Mouse (Mus musculus): ENCODE results near the gene Gm10668.
"Not testable (repeated sequence)": the region's sequence is repeated elsewhere in the genome, so short reads cannot be mapped to it uniquely, and the experiment has no call there.

Gm10668 gene

DNA sequence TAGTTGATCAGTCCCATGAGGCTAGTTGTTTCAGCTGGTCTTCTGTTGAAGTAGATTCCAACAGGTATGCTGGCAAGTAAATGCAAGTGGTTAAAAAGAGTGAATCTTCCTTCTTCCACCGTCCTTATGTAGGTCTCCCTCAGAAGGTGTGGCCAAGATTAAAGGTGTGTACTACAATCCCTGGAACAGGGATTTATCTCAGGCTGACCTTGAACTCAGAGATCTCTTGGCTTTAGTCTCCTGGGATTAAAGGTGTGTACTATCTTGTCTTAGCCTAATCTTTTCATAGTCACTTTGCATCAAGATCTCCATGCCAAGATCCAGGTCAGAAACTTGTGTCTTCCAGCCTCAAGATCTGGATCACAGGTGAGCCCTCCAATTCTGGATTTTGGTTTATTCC lies at the start of gene Gm10668:
Gene Gm10668, minus strand, starts transcription at position 101 of the 400 bp plus-strand sequence.
- DNase-seq (ENCODE audit: low read depth, low spot score): not testable (repeated sequence)

- DNase-seq (ENCODE audit: low read depth, low spot score): not testable (repeated sequence)
These were observed 40.5 kb upstream of the Gm10668 start, which contains the start of gene Vmn1r112 for GRCm38 (mm10) chr7:20770885-20771284. Vmn1r112 (plus strand) TSS chr7:20771185.

GRCm38 (mm10) chr7:20703116-20703515 lies 27.3 kb downstream of the Gm10668 start, which contains the start of gene Vmn1r111:
Vmn1r111 (minus strand) TSS chr7:20703216.
- DNase-seq (ENCODE audit: low read depth, low spot score): not testable (repeated sequence)

Data from CD4-positive helper T cell, adult 2 months (primary cell).